Mouse (Mus musculus) myocyte (in vitro differentiated cells): Measurements from ENCODE around the gene Erf.

Experiments
- MAX ChIP-seq: IDR thresholded peaks from one replicate; pipeline ENCODE4 v1.6.1; 2011; ENCODE audit warnings: low read depth, mild to moderate bottlenecking, control low read depth
- MYOD1 ChIP-seq, 3 experiments: IDR thresholded peaks; one replicate each; pipeline ENCODE4 v1.6.1; 2011; ENCODE audit warnings: control low read depth in 2 of 3, low read depth in 2 of 3, mild to moderate bottlenecking in 2 of 3, moderate library complexity in 1 of 3; ENCODE audit not compliant: insufficient read length in 2 of 3, control insufficient read depth in 1 of 3
- MYOG ChIP-seq, 3 experiments: IDR thresholded peaks; one replicate each; pipeline ENCODE4 v1.6.1; 2011; ENCODE audit warnings: control low read depth in 2 of 3, low read depth in 2 of 3, mild to moderate bottlenecking in 2 of 3; ENCODE audit not compliant: insufficient read length in 2 of 3, control insufficient read depth in 1 of 3, insufficient read depth in 1 of 3
- POLR2A ChIP-seq: IDR thresholded peaks from one replicate; pipeline ENCODE4 v1.6.1; 2011; ENCODE audit warnings: low read depth, mild to moderate bottlenecking, control low read depth, moderate library complexity; ENCODE audit not compliant: insufficient read length
- USF1 ChIP-seq: IDR thresholded peaks from one replicate; pipeline ENCODE4 v1.6.1; 2011; ENCODE audit warnings: low read depth, mild to moderate bottlenecking, control low read depth, moderate library complexity

DNA sequence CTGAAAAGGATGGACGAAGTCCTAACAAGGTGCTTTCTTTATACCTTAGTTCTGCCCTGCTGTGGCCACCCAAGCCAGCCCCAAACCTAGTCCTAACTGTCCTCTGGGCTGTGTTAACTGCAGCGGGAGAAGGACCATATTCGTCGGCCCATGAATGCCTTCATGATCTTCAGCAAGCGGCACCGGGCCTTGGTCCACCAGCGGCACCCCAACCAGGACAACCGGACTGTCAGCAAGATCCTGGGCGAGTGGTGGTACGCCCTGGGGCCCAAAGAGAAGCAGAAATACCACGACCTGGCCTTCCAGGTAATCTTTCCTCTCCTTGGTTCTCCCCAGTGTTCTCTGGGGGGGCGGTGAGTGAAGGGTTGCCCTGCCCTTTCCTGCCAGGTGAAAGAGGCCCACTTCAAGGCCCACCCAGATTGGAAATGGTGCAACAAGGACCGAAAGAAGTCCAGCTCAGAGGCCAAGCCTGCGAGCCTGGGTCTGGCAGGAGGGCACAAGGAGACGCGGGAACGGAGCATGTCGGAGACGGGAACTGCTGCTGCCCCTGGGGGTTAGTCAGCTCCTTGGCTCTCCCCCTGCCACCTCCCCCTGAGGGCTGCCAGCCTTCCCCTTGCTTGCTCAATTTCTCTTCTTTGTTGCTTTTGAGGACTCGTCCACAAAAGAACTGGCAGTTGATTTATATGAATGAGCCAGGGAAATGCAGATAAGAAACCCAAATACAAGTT is 35.1 kb upstream of the Erf start:
- no peak for TF ChIP-seq POLR2A
- no peak for TF ChIP-seq MYOD1 (IDR thresholded peaks at IDR 0.05; ENCODE audit: control insufficient read depth in 1 of 3, insufficient read length in 2 of 3, low read depth in 2 of 3)
- TF ChIP-seq USF1 = no peak
- no peak for TF ChIP-seq MAX
- TF ChIP-seq MYOG (IDR thresholded peaks at IDR 0.05; ENCODE audit: control insufficient read depth in 1 of 3, insufficient read depth in 1 of 3, insufficient read length in 2 of 3, low read depth in 2 of 3) = no peak
